Mouse (Mus musculus) forebrain, embryonic 13.5 days (tissue): ENCODE data around the gene Pygl. TPM values are rescaled to one million over a fixed set of nuclear protein-coding genes. Genes with fewer than 3 reads are reported as not detected.
"Not testable (repeated sequence)": the region's sequence is repeated elsewhere in the genome, so short reads cannot be mapped to it uniquely, and the experiment has no call there.

Source experiments
- ATAC-seq: fragments of 200-750 bp; cut with Nextera tagmentation; 2 replicates; pipeline ENCODE4 v1.8.0; 2017
- H3K27ac ChIP-seq: fragments of 300-500 bp; sonication (generic); 2 replicates; pipeline ENCODE4 v1.5.1; 2015; ENCODE audit warnings: inconsistent platforms, mild to moderate bottlenecking, moderate library complexity
- H3K27me3 ChIP-seq: fragments of 300-500 bp; sonication (generic); 2 replicates; pipeline ENCODE4 v1.6.1; 2015; ENCODE audit warnings: mild to moderate bottlenecking, inconsistent platforms
- H3K36me3 ChIP-seq: fragments of 300-500 bp; sonication (generic); 2 replicates; pipeline ENCODE4 v1.6.1; 2015; ENCODE audit warnings: mild to moderate bottlenecking, inconsistent platforms; ENCODE audit not compliant: poor library complexity, severe bottlenecking
- H3K4me1 ChIP-seq: fragments of 300-500 bp; sonication (generic); 2 replicates; pipeline ENCODE4 v1.6.1; 2015; ENCODE audit warnings: inconsistent platforms
- H3K4me2 ChIP-seq: fragments of 300-500 bp; sonication (generic); 2 replicates; pipeline ENCODE4 v1.6.1; 2015; ENCODE audit warnings: inconsistent platforms, mild to moderate bottlenecking, moderate library complexity
- H3K4me3 ChIP-seq: fragments of 300-500 bp; sonication (generic); 2 replicates; pipeline ENCODE4 v1.5.1; 2015; ENCODE audit warnings: mild to moderate bottlenecking, inconsistent platforms
- H3K9ac ChIP-seq: fragments of 300-500 bp; sonication (generic); 2 replicates; pipeline ENCODE4 v1.6.1; 2015; ENCODE audit warnings: mild to moderate bottlenecking, inconsistent platforms
- H3K9me3 ChIP-seq: fragments of 300-500 bp; sonication (generic); replicated peaks from 2 replicates; pipeline ENCODE4 v1.6.1; 2016; ENCODE audit warnings: inconsistent platforms
- WGBS: fragments of 180-500 bp; shearing (Covaris S2); methylation state at CpG from one replicate; pipeline ENCODE4 v1.1.7; 2015; 5-methylcytosine and 5-hydroxymethylcytosine counted together
- polyA plus RNA-seq: library from polyadenylated mRNA; unstranded; fragments of >200 nt; fragmentation: Nextera tagmentation; extraction: Ambion mirVana; gene quantifications from 2 replicates; pipeline ENCODE4 v1.2.1, GENCODE M21; 2015

The Pygl gene
- polyA plus RNA-seq, 1 experiment from 2014 or later = 3.4 TPM

DNA sequence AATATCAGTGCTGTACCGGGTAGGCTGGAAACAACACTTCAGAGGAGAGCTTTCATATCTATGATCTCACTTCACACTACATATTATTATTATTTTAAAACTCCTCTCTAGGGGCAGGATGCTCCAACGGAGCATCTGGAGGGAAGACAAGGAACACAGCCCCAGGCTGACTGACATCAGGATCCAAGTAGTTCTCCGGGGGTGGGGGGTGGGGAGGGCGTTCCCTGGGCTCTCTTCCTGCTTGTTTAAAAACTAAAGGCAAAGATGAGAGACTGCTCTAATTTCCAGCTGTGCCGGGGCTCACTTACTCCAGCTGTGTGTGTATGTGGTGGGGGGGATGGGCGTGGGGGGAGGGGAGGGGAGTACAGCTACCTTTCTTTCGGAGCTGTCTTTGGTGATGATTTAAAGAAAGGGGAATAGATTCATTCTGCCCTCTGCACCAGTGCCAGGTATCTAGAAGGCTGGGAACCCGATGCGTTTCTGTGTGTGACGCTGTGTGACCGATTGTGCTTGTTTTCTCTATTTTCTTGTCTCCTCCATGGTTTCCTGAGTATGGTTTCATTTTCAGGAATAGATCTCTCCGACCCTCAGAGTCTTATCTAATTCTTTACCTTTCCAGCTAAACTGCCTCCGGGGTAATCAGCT lies 83.2 kb downstream of the Pygl start:
- Histone ChIP-seq H3K4me2 (peak overlapping the region; percentile 37), H3K9ac (no peak overlapping the region), H3K4me1 (peaks cover 10% of the 10 kb centered on the region; the same call in 1 of the 2 replicates), H3K9me3 (no peaks in the 10 kb centered on the region), H3K36me3 (no peaks in the 10 kb centered on the region), H3K4me3 (no peak overlapping the region), H3K27ac (0 out of 2 replicates have a peak overlapping the region, but pooled peaks have one; percentile 10), H3K27me3 (no peaks in the 10 kb centered on the region)
- 12% methylated on average over 13 of the region's 13 CpGs for WGBS
- ATAC-seq = no peak

GRCm38 (mm10) chr12:70145586-70145985 lies 85.7 kb downstream of the Pygl start:
- WGBS = 91% methylated on average over 6 of the region's 6 CpGs
- H3K4me1 ChIP-seq = peaks cover 10% of the 10 kb centered on the region; the same call in 1 of the 2 replicates
- H3K4me3 ChIP-seq = no peak overlapping the region
- ATAC-seq = no peak
- no peak overlapping the region for H3K27ac ChIP-seq
- no peak overlapping the region for H3K4me2 ChIP-seq
- H3K36me3 ChIP-seq = no peaks in the 10 kb centered on the region
- H3K9ac ChIP-seq = no peak overlapping the region
- no peaks in the 10 kb centered on the region; the same call in 1 of the 2 replicates for H3K27me3 ChIP-seq
- no peaks in the 10 kb centered on the region for H3K9me3 ChIP-seq

GRCm38 (mm10) chr12:70144637-70145448 lies 86.4 kb downstream of the Pygl start:
- Histone ChIP-seq H3K27ac (no peak overlapping the region), H3K9ac (no peak overlapping the region), H3K36me3 (no peaks in the 10 kb centered on the region), H3K27me3 (no peaks in the 10 kb centered on the region; the same call in 1 of the 2 replicates), H3K4me2 (no peak overlapping the region), H3K9me3 (no peaks in the 10 kb centered on the region), H3K4me3 (no peak overlapping the region), H3K4me1 (peaks cover 10% of the 10 kb centered on the region; the same call in 1 of the 2 replicates)
- peak; percentile 56; the same call in 1 of the 2 replicates for ATAC-seq
- 50% methylated on average over 20 of the region's 20 CpGs for WGBS

GRCm38 (mm10) chr12:70144106-70144587 lies 87.1 kb downstream of the Pygl start:
- H3K27me3 ChIP-seq, H3K4me3 ChIP-seq, H3K4me2 ChIP-seq, H3K36me3 ChIP-seq, ATAC-seq, H3K4me1 ChIP-seq, H3K27ac ChIP-seq, H3K9me3 ChIP-seq, H3K9ac ChIP-seq: not testable (repeated sequence)
- 29% methylated on average over 3 of the region's 3 CpGs for WGBS

DNA sequence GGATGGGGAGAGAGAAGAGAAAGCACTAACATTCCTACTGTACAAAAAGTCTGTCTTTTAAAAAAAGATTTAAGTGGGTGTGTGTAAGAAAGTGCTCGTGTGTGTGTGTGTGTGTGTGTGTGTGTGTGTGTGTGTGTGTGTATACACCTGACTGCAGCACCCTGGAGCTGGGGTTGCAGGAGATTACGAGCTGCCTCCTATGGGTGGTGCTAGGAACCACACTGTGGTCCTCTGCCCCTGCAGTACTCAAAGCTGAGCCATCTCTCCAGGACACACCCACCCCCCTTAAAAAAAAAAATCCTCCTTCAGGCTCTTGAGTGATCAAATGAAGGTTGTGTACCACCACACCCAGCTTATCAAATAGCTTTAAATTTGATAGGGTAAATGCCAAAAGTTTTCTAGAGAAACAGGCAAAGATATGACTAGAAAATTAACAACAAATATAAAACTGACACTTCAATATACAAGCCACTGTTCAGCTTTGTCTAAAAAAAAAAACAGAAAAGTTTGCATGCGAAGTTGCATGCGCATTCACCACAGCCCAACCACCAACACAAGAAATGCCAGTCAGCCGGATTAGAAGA lies 90.2 kb downstream of the Pygl start:
- ATAC-seq = no peak
- 90% methylated on average over 5 of the region's 5 CpGs for WGBS

More for the DNA sequence above, 90.2 kb downstream of the Pygl start:
- H3K4me2 ChIP-seq = no peak overlapping the region
- no peak overlapping the region for H3K9ac ChIP-seq
- no peaks in the 10 kb centered on the region for H3K9me3 ChIP-seq
- H3K36me3 ChIP-seq = no peaks in the 10 kb centered on the region
- no peak overlapping the region for H3K4me3 ChIP-seq
- no peaks in the 10 kb centered on the region for H3K4me1 ChIP-seq
- no peak overlapping the region for H3K27ac ChIP-seq
- H3K27me3 ChIP-seq = no peaks in the 10 kb centered on the region; the same call in 1 of the 2 replicates

Other genes starting within 250 kb of the Pygl start
- 1.1 and 1.5 TPM in 2 replicates for gene Sav1, start 244.5 kb downstream of the Pygl start, polyA plus RNA-seq
- gene Nin, start 117.8 kb downstream of the Pygl start, polyA plus RNA-seq = 14.1 and 14.5 TPM in 2 replicates
- not detected in 2 replicates for gene Abhd12b, start 77.3 kb downstream of the Pygl start, polyA plus RNA-seq
- gene Trim9, start 116.1 kb upstream of the Pygl start, polyA plus RNA-seq = 21.7 and 26.8 TPM in 2 replicates
- gene Tmx1, start 221.6 kb upstream of the Pygl start, polyA plus RNA-seq = 133 and 142 TPM in 2 replicates